Mouse (Mus musculus): ENCODE measurements around the gene Ankle2.

Ankle2 gene

DNA sequence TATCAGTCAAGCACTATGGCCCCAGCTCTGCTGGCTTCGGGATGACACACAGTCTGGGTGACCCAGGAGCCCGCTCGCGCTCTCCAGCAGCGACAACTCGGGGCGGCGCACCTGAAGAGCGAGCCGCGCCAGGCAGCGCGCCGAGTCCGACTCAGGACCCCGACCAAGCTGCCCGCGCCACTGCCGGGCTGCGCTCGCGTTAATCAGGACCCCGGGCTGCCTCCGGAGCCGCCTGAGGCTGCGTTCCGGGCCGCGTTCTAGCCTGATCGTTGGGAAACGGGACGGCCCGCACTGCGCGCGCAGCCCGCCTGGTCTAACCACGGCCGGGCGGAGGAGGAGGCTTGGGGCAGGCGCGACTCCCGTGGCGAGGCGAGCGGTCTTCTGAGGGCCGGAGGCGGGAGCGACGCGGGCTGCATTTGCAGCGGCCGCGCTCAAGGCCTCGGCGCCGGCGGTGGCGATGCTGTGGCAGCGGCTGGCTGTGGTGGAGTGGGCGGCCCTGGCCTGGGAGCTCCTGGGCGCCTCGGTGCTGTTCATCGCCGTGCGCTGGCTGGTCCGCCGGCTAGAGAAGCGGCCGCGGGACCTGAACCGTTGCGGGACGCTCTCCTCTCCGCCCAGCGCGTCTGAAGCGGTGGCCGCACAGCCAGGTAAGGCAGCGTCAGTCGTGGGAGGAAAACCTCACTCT lies at the start of gene Ankle2:
TSS of gene Ankle2 (plus strand) at position 225 of the 682 bp plus-strand sequence.
- in situ Hi-C loops (cut with MseI, MboI) = no loop called here

DNA sequence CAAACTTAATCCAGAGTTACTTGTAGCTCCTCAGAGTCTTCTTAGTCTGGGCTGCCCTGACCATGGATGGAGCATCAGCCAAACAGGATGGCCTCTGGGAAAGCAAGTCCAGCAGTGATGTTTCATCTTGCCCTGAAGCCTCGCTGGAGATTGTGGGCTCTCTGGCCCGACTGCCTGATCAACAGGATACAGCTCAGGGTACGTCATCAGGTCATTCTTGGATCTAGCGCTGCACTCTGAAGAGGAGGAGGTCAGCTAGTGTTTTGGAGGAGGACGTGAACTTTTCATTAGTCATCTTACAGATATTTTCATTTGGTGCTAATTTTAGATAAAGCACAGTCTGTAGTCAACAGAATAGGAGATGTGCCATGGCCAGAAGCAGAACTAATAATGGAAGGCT lies 49.1 kb upstream of the Ankle2 start:
- in situ Hi-C loops (cut with MseI, MboI) = no loop called here

DNA sequence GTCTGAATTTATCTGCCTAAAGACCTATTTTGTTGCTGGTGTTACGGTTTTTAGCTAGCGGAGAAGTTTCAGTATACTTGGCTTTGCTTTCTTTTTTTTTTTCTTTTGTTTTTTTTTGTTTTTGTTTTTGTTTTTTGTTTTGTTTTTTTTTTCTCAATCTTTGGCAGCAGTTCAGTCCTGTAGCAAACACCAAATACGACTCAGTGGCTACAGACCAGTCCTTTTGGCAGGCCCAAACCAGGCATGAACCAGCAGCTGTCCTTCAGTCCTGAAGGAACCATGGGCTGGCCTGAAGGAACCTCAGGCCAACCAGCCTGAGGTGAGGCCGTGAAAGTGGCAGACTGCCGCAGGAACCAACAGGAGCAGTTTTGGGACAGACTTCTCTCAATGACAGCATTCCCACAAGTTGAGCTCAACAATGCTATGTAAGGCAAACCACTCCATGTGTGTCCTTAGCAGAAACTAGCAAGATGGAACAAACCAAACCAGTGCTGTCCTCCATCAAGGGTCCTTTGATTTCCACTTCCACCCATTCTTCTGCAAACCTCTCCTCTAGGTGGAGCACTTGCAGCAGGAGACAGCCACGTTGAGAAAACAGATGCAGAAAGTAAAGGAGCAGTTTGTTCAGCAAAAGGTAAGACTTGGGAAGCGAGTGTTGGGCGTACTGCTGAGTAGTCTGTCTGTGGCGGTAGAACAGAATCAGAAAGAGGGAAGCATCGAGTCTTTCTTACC lies 27.5 kb upstream of the Ankle2 start:
- in situ Hi-C loops (cut with MseI, MboI) = no loop called here

DNA sequence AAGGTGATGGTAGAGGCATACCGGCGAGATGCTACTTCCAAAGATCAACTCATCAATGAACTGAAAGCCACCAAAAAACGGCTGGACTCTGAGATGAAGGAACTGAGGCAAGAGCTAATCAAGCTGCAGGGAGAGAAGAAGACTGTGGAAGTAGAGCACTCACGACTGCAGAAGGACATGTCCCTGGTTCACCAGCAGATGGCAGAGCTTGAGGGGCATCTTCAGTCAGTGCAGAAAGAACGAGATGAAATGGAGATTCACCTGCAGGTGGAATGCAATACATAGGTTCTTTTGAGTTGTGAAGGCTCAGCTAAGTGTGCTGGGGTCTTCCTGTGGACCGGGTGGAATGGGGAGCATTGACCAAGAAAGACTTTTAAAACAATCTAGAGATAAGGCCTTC lies 26.0 kb upstream of the Ankle2 start:
- in situ Hi-C loops (cut with MseI, MboI) = no loop called here

DNA sequence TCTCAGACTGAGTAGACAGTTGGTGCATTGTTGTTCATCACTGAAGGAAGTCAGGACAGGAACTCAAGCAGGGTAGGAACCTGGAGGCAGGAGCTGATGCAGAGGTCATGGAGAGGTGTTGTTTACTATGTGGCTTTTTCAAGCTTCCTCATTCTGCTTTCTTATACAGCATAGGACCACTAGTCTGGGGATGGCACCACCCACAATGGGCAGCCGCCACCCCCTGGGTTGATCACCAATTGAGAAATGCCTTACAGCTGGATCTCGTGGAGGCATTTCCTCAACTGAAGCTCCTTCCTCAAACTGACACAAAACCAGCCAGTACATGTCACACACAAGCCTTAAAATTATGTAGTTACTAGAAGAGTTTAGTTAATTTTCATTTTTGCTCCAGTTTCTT lies 19.5 kb upstream of the Ankle2 start:
- in situ Hi-C loops (cut with MseI, MboI) = no loop called here

DNA sequence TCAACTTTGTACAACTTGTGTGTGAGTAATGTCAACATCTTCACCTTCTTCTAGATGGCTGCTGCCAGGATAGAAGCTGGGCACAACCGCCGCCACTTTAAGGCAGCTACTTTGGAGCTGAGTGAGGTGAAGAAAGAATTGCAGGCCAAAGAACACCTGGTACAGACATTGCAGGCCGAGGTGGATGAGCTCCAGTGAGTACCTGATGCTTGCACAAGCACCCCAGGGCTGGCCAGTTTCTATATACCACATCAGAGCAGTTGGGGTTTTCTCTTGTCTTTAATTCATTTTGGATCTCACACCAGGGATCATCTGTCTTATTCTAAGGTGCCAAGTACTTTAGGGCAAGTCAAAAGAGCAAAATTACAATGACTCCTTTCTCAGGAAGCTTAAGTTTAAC lies 14.0 kb upstream of the Ankle2 start:
- in situ Hi-C loops (cut with MseI, MboI) = no loop called here

DNA sequence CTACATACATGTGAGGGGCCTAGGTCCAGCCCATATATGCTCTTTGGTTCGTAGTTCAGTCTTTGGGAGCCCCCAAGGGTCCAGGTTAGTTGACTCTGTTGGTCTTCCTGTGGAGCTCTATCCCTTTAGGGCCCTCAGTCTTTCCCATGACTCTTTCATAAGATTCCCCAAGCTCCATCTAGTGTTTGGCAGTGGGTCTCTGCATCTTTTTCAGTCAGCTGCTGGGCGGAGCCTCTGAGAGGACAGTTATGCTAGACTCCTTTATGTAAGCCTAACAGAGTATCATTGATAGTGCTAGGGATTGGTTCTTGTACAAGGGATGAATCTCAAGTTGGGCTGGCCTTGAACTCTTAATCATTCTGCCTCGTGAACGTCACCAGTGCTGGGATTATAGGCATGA lies 10.5 kb upstream of the Ankle2 start:
- in situ Hi-C loops (cut with MseI, MboI) = no loop called here

DNA sequence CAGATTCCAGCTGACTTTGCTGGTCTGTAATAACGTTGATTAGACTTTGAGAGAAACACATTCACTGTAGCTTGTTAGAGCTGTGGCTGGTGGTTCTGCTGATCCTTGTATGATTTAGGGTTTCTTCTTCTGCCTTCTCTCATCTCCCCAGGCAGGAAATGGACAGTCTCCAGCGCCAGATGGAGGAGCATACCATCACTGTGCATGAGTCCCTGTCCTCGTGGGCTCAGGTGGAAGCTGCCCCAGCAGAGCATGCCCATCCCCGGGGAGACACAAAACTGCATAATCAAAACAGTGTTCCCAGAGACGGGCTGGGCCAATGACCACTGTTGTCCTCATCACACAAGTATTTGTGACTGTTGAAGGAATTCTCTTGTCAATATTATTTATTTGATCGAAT lies 8.0 kb upstream of the Ankle2 start:
- in situ Hi-C loops (cut with MseI, MboI) = no loop called here

DNA sequence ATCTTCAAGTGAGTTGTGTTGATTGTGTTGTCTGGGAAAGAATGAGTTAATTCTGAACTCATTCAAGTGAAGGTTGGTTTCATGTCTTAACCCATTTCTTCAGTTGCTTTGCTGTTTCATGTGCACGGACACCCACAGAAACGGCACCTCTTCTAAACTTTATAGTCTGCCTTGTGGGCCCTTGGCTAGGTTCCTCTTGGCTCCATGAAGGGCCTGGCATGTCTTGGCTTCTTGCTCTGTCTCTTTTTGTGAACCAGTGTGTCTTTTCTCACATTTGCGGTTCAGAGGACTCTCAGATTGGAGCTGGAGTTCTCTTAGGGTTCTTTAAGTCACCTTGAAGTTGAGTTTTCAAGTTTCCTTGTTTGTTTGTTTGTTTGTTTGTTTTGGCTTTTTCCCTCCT lies 5.7 kb upstream of the Ankle2 start:
- in situ Hi-C loops (cut with MseI, MboI) = no loop called here

DNA sequence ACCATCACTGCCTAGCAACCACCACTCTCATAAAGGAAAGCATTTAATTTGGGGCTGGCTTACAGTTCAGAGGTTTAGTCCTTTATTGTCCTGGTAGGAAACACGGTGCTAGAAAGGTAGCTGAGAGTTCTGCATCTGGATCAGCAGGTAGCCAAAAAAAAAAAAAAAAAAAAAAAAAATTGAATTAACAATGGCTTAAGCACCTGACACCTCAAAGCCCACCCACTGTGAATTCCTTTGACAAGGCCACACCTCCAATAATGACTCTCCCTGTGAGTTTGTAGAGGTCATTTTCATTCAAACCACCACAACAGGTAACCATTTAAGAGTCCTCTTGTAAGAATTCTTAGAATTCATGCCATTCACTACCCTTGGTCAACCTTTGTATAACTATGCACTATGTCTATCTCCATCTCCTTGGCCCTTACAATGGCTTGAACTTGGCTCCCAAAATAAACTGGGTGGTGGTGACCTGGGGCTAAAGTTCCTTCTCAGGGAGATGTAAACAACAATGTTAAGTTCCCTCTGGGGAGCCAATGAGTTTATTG lies 3.4 kb upstream of the Ankle2 start:
- in situ Hi-C loops (cut with MseI, MboI) = no loop called here

DNA sequence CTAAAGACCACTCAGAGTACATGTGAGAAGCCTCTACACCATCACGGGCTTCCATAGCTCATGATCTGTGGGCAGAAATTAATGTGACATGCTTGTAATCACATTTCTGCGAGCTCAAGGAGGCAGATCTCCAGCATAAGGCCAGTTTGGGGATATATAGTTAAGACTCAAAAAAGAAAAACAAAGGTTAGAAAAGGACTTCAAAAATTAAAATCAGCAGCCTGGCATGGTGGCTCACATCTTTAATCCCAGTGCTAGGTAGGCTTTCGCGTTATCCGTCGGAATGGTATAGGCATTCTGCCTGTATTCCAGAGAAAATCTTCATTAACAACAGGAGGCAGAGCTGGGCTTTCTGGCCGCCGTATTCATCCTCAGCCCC lies 414 bp upstream of the Ankle2 start:
- in situ Hi-C loops (cut with MseI, MboI) = no loop called here

DNA sequence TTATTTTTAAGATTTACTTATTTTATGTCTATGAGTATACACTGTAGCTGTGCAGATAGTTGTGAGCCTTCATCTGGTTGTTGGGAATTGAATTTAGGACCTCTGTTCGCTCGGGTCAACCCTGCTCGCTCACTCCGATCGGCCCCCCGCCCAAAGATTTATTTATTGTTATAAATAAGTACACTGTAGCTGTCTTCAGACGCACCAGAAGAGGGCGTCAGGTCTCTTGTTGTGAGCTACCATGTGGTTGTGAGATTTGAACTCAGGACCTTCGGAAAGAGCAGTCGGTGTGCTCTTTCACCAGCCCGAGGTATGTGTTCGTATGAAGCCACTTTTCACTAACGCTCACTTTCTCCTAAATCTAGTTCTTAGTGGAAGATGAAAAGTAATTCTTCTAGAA lies 834 bp downstream of the Ankle2 start:
- in situ Hi-C loops (cut with MseI, MboI) = no loop called here

DNA sequence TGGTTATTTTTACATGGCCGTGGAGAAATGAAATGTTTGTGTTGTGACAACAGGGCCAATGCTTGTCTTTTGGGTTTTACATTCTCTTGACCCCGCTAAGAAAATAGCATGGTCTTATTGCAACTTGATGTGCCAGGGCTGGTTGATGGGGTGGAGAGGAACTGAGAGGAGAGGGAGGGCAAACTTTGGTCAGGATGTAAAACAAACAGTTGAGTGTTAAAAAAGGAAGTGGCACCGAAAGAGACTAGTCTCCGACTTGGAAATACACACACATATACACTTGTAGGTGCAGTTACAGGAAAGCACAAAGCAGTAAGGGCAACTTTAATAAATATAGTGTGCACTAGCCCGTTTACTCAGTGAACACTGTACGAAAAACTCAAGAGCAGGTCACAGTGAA lies 1.5 kb downstream of the Ankle2 start:
- in situ Hi-C loops (cut with MseI, MboI) = no loop called here

DNA sequence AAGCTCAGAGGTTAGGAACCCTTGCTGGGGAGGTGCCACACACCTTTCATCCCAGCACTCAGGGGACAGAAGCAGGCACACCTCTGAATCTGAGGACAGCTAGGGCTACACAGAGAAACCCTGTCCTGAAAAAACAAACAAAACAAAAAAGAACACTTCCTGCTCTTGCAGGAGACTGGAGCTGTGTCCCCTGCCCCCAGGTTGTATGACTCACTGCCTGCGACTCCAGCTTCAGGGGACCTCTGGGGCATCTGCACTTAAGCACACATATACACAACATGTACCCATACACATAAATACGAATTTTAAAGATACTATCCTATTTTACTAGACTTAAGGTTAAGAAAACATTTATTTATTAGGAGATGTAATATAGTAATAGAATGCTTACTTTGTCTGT lies 13.3 kb downstream of the Ankle2 start:
- in situ Hi-C loops (cut with MseI, MboI) = no loop called here

DNA sequence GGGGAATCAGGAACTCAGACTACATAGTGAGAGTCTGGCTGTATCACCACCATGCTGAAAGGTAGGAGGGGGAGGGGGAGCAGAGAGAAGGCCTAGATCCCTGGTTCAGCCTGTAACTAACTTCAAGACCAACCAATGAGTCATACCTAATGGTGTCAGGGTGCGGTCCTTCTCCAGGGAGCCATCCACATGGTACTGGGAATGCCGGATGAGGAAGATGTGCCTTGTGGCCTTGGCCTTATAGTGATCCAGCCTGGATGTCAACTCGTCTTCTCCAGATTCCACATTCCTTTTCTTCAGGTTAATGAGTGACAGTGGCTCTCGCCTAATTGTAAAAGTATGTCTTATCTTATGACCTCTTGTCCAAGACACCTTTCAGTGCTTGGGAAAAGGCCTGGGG lies 36.1 kb downstream of the Ankle2 start:
- in situ Hi-C loops (cut with MseI, MboI) = no loop called here

DNA sequence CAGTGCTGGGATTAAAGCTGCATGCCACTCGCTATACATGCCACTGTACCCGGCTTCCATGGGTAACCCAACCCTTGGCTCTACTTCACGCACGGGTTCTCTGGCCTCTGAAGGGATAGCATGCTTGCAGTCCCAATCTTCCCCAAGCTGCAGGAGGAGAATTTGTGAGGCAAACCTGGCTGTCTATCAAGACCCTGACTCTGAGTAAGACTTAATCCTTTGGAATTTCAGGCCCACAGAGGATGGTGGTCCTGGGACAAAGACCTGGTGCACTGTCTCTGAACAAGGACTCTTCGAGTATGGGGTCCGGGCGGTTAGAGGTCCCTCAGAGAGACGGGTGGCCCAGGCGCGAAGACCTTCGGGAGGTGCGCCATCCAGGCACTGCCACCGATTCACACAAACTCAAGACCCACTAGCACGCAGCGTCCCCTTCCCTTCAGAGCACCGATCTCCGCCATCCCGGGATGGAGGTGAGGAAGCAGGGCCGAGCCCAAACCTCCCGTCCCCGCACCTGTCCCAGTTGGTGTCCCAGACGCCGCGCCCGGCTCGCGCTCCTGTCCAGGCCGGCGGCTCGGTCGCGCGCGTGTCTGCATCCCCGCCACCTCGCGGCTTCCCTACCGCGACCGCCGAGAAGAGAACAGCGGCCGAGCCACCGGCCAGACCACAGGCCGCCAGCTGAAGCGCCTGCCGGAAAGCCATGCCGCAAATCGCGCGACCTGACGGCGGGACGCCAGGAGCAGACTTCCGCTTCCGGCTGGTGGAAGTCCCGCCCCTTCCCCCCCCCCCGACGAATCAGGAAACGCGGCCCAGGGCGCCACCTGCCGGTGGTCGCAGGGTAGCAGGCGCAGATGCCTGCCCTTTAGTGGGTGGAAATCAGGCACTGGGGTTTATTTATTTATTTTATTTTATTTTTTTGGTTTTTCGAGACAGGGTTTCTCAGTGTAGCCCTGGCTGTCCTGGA lies 38.6 kb downstream of the Ankle2 start, which contains the start of gene Pgam5:
TSS of gene Pgam5 (minus strand) at position 773 of the 961 bp plus-strand sequence.
- in situ Hi-C loops (cut with MseI, MboI) = no loop called here

DNA sequence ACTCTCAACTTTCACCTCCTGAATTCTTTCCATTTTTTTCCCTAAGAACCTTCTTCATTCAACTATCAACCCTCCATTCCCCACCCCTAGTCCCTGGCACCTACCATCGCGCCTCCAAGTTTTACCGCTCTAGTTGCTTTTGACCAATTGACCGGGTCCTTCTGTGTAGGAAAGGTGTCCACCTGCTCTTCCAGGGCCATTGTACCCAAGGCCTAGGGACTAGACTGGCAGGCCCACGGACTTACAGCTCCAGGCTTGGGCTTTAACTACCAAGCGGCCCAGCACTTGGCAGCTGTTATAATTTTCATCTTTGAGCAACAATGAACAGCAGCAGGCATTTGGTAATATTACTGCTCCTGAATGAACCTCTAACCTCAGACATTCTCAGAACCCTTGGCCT lies 39.4 kb downstream of the Ankle2 start:
- in situ Hi-C loops (cut with MseI, MboI) = no loop called here

DNA sequence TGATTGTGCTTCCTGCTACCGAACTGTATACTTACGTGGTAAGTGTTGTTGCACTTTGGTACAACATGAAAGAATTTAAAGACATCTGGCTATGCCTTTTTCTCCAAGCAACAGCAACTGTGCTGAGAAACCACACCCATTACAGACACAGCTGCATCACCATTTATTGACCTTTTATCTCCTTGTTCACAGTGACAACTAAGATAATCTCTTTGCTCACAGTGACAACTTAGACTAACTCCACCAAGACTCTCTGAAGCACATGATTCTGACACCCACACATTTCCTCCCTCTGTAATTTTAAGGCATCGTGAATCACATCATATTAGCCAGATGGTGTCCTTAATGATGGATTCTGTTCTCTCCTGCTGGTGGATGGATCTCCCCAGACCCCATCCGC lies 43.3 kb downstream of the Ankle2 start:
- in situ Hi-C loops (cut with MseI, MboI) = no loop called here

DNA sequence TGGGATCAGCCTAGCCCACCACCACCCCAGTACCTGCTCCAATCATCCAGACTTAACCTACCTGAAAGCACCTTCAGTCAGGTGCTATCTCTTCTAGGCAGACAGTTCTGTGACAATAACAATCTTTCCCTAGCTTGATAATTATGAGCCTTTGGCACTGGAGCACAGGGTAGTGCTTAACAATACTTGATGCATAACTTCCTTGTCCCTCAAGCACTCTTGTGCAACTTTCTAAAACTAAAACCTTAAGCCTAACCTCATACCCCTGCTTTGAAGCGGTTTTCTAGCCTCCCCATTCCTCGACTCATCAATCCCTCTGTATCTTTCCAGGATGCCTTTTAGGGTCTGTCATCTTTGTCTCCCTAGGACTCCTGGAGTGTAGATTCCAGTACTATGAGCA lies 44.0 kb downstream of the Ankle2 start:
- in situ Hi-C loops (cut with MseI, MboI) = no loop called here

DNA sequence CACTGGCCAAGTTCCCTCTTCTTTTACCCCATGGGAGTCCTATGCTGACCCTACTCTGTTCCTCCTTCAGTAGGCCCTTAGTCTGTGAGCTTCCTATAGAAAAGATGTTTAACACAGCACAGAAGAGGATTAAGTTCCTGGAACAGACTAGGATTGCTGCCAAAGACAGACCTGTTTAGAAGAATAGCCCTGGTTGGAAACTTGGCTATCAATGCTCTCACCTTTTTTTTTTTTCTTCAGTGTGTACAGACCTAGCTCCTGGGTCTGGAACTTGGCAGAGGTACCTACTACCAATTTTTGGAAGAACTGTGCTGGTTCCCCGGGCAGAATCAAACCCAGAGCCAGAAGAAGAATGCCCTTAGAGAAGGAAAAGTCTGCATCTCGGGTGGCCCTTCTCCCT lies 45.6 kb downstream of the Ankle2 start:
- in situ Hi-C loops (cut with MseI, MboI) = no loop called here

DNA sequence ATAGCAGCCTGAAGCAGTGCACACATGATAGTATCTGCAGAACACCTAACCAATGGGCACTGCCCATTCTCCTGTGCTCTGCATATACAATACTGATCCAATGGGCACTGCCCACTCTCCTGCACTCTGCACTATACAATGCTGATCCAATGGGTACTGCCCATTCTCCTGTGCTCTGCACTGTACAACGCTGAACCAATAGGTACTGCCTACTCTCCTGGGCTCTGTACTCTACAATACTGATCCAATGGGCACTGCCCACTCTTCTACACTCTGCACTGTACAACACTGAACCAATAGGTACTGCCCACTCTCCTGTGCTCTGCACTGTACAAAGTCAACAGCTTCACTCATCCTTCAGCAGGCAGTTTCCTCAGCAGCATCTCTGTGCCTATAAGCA lies 46.1 kb downstream of the Ankle2 start:
- in situ Hi-C loops (cut with MseI, MboI) = no loop called here

DNA sequence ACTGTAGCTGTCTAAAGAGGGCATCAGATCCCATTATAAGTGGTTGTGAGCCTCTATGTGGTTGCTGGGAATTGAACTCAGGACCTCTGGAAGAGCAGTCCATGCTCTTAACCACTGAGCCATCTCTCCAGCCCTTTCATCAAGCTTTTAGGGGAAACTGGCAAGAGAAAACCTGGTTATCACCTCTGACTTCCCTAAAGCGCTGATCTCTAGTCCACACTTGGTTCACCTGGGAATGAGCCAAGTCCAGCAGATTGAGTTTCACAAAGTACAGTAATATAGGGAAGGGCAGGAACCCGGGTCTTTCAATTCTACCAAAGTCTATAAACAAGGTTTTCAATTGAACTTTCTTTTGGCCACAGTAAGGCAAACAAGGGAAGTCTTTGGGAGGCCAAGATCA lies 51.2 kb downstream of the Ankle2 start:
- in situ Hi-C loops (cut with MseI, MboI) = no loop called here
